Mouse (Mus musculus) liver, embryonic 18 days (tissue): ENCODE results near the gene Sox10. TPM values are rescaled to one million over a fixed set of nuclear protein-coding genes. Genes with fewer than 3 reads are reported as not detected.

Source experiments
- polyA plus RNA-seq: library from polyadenylated mRNA; depleted of rRNA; stranded (reverse); fragments of >200 nt; gene quantifications from 2 replicates; pipeline ENCODE4 v1.2.3, GENCODE M21; 2012; rRNA removed

The Sox10 gene
- polyA plus RNA-seq: 0.74 and 1.3 TPM in 2 replicates

GRCm38 (mm10) chr15:79165140-79165539 is at the start of gene Sox10:
Sox10 (minus strand) TSS chr15:79165240.

GRCm38 (mm10) chr15:79140866-79141565 is 24.0 kb downstream of the Sox10 start, which contains the start of the genes Polr2f and 1700088E04Rik:
Polr2f (plus strand) TSS chr15:79141009.
1700088E04Rik (minus strand) TSS chr15:79141253.

GRCm38 (mm10) chr15:79108421-79109320 is 56.4 kb downstream of the Sox10 start, which contains the start of gene Micall1:
Micall1 (plus strand) TSS chr15:79108898.

Other genes with a start within 250 kb of the Sox10 start
- 103 and 125 TPM in 2 replicates for gene Lgals1, start 238.5 kb downstream of the Sox10 start, polyA plus RNA-seq
- 9.5 and 10.2 TPM in 2 replicates for gene Nol12, start 230.3 kb downstream of the Sox10 start, polyA plus RNA-seq
- 16.3 and 19.3 TPM in 2 replicates for gene Triobp, start 217.5 kb downstream of the Sox10 start, polyA plus RNA-seq
- gene H1f0, start 136.8 kb downstream of the Sox10 start, polyA plus RNA-seq: 93.6 and 124 TPM in 2 replicates
- gene Galr3, start 123.4 kb downstream of the Sox10 start, polyA plus RNA-seq: 0.15 and 0.18 TPM in 2 replicates
- gene Ankrd54, start 102.3 kb downstream of the Sox10 start, polyA plus RNA-seq: 22.1 TPM in 2 replicates
- 72.6 and 76.3 TPM in 2 replicates for gene Eif3l, start 90.1 kb downstream of the Sox10 start, polyA plus RNA-seq
- gene Micall1, start 56.3 kb downstream of the Sox10 start, polyA plus RNA-seq: 2.0 and 2.6 TPM in 2 replicates
- gene Polr2f, start 24.2 kb downstream of the Sox10 start, polyA plus RNA-seq: 67.7 and 70.2 TPM in 2 replicates
- gene 1700088E04Rik, start 24.0 kb downstream of the Sox10 start, polyA plus RNA-seq: 0.63 and 0.97 TPM in 2 replicates
- 22.5 and 27.9 TPM in 2 replicates for gene Pick1, start 63.9 kb upstream of the Sox10 start, polyA plus RNA-seq
- gene Gm49486, start 64.2 kb upstream of the Sox10 start, polyA plus RNA-seq: 0.17 and 0.19 TPM in 2 replicates
- 0.01 and 0.02 TPM in 2 replicates for gene Slc16a8, start 89.5 kb upstream of the Sox10 start, polyA plus RNA-seq
- 4.3 and 4.9 TPM in 2 replicates for gene Baiap2l2, start 120.3 kb upstream of the Sox10 start, polyA plus RNA-seq
- 22.0 and 25.6 TPM in 2 replicates for gene Pla2g6, start 163.2 kb upstream of the Sox10 start, polyA plus RNA-seq
- gene Maff, start 181.4 kb upstream of the Sox10 start, polyA plus RNA-seq: 15.1 and 22.6 TPM in 2 replicates
- gene Tmem184b, start 238.3 kb upstream of the Sox10 start, polyA plus RNA-seq: 10.3 and 11.8 TPM in 2 replicates